Mouse (Mus musculus) brain, embryonic 18.5 days (tissue): ENCODE results near the gene Prrt3.

Source experiments
- DNase-seq: peaks from one replicate; pipeline ENCODE4 v3.0.0-alpha.2; 2012; ENCODE audit warnings: low read depth, low spot score

The Prrt3 gene

GRCm38 (mm10) chr6:113492101-113492864, 9.4 kb downstream of the Prrt3 start:
- DNase-seq, result no peak

GRCm38 (mm10) chr6:113489410-113489809, 12.3 kb downstream of the Prrt3 start:
- DNase-seq, result no peak

- no peak for DNase-seq
Observed at GRCm38 (mm10) chr6:113487125-113487576, 14.6 kb downstream of the Prrt3 start.

- no peak for DNase-seq
Observed at GRCm38 (mm10) chr6:113483729-113484128, 18.0 kb downstream of the Prrt3 start.

- peak; percentile 93 for DNase-seq
Observed at GRCm38 (mm10) chr6:113483100-113483615, 18.6 kb downstream of the Prrt3 start, which contains the start of gene Creld1. TSS of gene Creld1 (plus strand) at chr6:113483297.

GRCm38 (mm10) chr6:113482477-113483099, 19.1 kb downstream of the Prrt3 start:
- DNase-seq, result no peak

- no peak for DNase-seq
Observed at GRCm38 (mm10) chr6:113480555-113481373, 21.0 kb downstream of the Prrt3 start.

GRCm38 (mm10) chr6:113478906-113479305, 22.8 kb downstream of the Prrt3 start:
- no peak for DNase-seq

- no peak for DNase-seq
Observed at GRCm38 (mm10) chr6:113477353-113477752, 24.4 kb downstream of the Prrt3 start.

GRCm38 (mm10) chr6:113473715-113474114, 28.0 kb downstream of the Prrt3 start:
- DNase-seq, result no peak

GRCm38 (mm10) chr6:113473246-113473645, 28.5 kb downstream of the Prrt3 start:
- no peak for DNase-seq

GRCm38 (mm10) chr6:113472061-113472460, 29.7 kb downstream of the Prrt3 start:
- no peak for DNase-seq

GRCm38 (mm10) chr6:113471297-113471936, 30.3 kb downstream of the Prrt3 start, which contains the start of gene Il17rc:
TSS of gene Il17rc (plus strand) at chr6:113471427.
- no peak for DNase-seq

- no peak for DNase-seq
Observed at GRCm38 (mm10) chr6:113469432-113469831, 32.3 kb downstream of the Prrt3 start.

- no peak for DNase-seq
Observed at GRCm38 (mm10) chr6:113469021-113469420, 32.7 kb downstream of the Prrt3 start.

- DNase-seq, result no peak
Observed at GRCm38 (mm10) chr6:113468512-113468911, 33.2 kb downstream of the Prrt3 start.

- no peak for DNase-seq
Observed at GRCm38 (mm10) chr6:113465602-113466001, 36.1 kb downstream of the Prrt3 start.

GRCm38 (mm10) chr6:113464040-113464439, 37.7 kb downstream of the Prrt3 start:
- no peak for DNase-seq

GRCm38 (mm10) chr6:113458635-113459034, 43.1 kb downstream of the Prrt3 start:
- DNase-seq, result no peak

- DNase-seq, result no peak
Observed at GRCm38 (mm10) chr6:113457952-113458534, 43.7 kb downstream of the Prrt3 start, which contains the start of gene Il17re. TSS of gene Il17re (plus strand) at chr6:113458484.

- DNase-seq, result no peak
Observed at GRCm38 (mm10) chr6:113455007-113455406, 46.7 kb downstream of the Prrt3 start.
